Mouse (Mus musculus): Measurements from ENCODE around the gene Atxn2l. TPM values are rescaled to one million over a fixed set of nuclear protein-coding genes. Genes with fewer than 3 reads are reported as not detected.

Atxn2l gene
- 100 to 1,000 TPM; 132 to 133 TPM for total RNA-seq (2021)
- long read RNA-seq, experiment 1, partial matches to known transcripts, result 43 of 88 reads
- long read RNA-seq, experiment 1, other reads (novel, unspliced or antisense), result 44 of 88 reads
- long read RNA-seq, experiment 2, partial matches to known transcripts, result 48 of 94 reads
- long read RNA-seq, experiment 2, other reads (novel, unspliced or antisense), result 46 of 94 reads

DNA sequence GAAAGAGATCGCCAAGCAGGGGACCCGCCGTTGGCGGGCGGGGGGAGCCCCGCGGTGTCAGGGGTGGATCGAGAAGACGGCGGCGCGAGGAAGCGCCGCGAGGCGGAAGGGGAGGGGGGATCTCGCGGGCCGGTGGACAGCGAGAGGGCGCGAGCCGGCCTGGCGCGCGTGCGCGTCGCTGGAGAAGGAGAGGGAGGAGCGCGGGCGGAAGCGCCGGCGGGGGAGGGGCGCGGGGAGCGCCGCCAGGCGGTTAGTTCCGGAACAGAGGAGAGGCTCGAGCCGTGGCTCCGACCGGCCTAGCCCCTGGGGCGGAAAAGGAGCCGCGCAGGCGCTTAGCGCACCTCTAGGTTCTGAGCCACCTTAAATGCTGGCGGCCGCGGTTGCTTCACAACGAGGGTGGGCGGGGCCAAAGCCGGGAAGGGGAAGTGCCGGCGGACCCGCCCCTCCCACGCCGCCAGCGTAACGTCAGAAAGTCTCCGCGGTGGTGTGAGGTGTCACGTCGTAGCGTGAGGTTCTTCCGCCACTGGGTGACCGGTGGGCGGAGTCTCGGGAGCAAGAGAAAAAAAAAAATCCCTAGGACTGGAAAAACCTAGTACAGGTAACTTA lies at the start of gene Atxn2l:
TSS of gene Atxn2l (minus strand) at position 165 of the 606 bp plus-strand sequence.
- Histone ChIP-seq H3K27ac (peak within 1 kb of the TSS; percentile 98), H3K4me3 (peak within 1 kb of the TSS; percentile 100)
- peak; percentile 80 for TF ChIP-seq CTCF (conservative IDR thresholded peaks at IDR 0.05)
- peak; percentile 98 to 99 for DNase-seq (ENCODE audit: low spot score in 2 of 2)

DNA sequence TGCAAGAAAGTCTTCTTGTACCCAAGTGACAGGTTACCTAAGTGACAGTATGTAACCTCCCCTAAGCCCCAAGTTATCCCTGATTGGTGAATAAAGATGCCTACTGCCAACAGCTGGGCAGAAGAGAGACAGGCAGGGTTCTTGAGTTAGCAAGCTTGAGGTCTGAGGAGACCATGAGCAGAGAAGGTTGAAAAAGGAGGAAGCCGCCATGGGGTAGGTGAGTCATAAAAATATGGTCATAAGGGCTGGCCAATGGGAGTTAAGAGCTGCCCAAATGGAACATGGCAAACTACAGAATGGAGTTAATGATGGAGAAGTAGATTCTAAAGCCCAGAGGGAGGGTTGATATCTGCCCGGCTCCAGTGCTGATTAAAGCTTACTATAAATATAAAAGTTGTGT lies 42.4 kb upstream of the Atxn2l start:
- Histone ChIP-seq H3K27ac (no peak overlapping the region), H3K4me3 (no peak overlapping the region)
- no peak for TF ChIP-seq CTCF (conservative IDR thresholded peaks at IDR 0.05)
- no peak for DNase-seq (ENCODE audit: low spot score in 2 of 2)

DNA sequence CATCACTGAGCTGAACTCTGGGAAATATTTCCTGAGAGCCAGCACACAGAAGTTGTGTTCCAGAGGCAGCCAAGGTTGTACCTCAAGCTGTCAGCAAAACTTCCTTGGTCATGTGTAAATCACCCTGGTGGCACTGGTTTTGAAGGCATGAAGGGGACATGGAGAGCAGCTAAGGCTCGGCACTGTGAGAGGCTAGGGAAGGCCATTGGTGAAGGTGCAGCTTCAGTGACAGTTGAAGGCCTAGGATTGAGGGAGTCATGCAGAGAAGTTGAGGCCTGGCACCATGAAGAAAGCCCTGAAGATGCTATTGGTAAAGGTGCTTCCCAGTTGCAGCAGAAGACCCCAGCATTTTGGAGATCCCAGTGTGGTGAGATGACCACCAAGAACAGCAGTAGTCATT lies 38.4 kb upstream of the Atxn2l start:
- no peak for TF ChIP-seq CTCF (conservative IDR thresholded peaks at IDR 0.05)
- no peak overlapping the region for H3K4me3 ChIP-seq
- DNase-seq (ENCODE audit: low spot score in 2 of 2), result no peak
- no peak overlapping the region for H3K27ac ChIP-seq

DNA sequence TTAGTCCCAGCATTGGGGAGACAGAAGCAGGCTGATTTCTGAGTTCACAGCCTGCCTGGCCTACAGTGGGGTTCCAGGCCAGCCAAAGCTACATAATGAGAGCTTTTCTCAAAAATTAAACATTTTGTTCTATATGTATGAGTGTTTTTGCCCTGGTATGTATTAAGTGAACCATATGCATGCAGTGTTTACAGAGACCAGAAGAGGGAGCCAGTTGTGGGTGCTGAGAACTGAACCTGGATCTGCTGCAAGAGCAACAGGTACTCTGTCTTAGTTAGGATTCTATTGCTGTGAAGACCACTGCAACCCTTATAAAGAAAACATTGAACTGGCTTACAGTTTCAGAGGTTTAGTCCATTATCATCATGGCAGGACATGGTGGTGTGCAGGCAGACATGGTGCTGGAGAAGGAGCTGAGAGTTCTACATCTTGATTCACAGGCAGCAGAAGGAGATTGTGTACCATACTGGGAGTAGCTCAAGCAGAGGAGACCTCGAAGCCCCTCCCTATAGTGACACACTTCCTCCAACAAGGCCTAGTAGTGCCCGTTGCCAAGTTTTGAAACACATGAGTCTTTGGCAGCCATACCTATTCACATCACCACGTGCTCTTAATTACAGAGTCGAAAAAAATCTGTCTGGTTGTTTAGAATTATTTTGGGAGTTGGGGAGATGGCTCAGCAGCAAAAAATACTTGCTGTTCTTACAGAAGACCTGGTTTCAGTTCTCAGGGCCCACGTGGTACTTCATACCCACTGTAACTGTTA lies 34.8 kb upstream of the Atxn2l start:
- peak; percentile 21 to 30 for DNase-seq (ENCODE audit: low spot score in 2 of 2)
- TF ChIP-seq CTCF (conservative IDR thresholded peaks at IDR 0.05), result peak; percentile 71
- H3K4me3 ChIP-seq, result no peak overlapping the region
- no peak overlapping the region for H3K27ac ChIP-seq

DNA sequence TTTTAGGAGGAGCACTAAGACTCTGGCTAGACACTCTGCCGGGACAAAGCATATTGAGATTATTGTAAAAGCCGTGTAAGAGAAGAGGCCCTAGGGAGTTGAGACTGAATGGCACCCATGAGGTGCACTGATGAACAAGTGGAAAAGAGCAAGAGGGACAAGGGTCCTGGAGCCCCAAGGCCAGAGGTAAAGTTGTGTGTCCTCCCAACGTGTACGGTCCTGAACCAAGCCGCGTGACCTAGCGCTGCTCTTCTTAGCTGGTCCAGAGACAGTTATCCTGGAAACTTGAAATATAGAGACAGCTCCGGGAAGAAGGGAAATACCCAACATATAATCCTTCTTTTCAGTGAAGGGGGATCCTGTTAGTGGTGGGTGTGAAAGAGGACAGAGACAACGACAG lies 33.2 kb upstream of the Atxn2l start:
- Histone ChIP-seq H3K27ac (no peak overlapping the region), H3K4me3 (peak overlapping the region; percentile 47; the same call in 1 of the 2 replicates)
- no peak for TF ChIP-seq CTCF (conservative IDR thresholded peaks at IDR 0.05)
- no peak for DNase-seq (ENCODE audit: low spot score in 2 of 2)

DNA sequence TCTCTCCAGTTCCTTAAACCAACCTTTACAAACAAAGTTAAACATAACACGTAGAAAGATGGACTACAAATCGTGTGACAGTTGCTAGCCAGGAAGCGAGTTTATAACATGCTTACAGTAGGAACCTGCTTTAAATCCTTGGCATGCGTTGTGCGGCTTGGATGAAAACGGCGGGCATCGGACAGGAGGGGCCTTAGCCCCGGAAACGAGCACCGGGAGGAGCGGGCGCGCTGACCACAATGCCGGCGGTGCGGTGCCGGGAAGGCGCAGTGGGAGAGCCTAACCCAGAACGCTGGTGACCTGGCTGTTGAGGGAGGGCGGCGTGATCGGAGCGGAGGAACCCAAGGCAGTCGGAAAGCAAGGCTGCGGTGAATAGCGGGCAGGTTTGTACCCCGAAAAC lies 32.5 kb upstream of the Atxn2l start:
- DNase-seq (ENCODE audit: low spot score in 2 of 2), result no peak
- no peak for TF ChIP-seq CTCF (conservative IDR thresholded peaks at IDR 0.05)
- no peak overlapping the region for H3K27ac ChIP-seq
- peak overlapping the region; percentile 47 for H3K4me3 ChIP-seq

DNA sequence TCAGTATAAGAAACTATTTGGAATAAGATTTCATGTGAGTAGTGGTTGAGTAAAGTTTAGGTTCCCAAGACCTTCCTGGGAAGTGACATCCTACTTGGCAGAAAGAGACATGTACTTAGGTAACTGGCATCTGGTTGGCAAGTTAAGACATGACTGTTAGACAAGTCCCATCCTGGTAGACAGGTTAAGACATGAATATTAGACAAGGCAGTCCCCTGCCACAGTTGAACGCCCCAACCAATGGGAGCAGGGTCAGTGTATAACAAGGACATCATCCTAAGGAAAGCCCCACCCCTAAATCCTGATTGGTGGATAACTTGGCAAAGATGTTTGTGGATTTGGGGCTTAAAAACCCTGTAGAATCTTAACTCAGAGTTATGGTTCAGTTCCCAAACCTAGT lies 30.2 kb upstream of the Atxn2l start:
- Histone ChIP-seq H3K27ac (no peak overlapping the region), H3K4me3 (no peak overlapping the region)
- no peak for TF ChIP-seq CTCF (conservative IDR thresholded peaks at IDR 0.05)
- DNase-seq (ENCODE audit: low spot score in 2 of 2), result no peak

DNA sequence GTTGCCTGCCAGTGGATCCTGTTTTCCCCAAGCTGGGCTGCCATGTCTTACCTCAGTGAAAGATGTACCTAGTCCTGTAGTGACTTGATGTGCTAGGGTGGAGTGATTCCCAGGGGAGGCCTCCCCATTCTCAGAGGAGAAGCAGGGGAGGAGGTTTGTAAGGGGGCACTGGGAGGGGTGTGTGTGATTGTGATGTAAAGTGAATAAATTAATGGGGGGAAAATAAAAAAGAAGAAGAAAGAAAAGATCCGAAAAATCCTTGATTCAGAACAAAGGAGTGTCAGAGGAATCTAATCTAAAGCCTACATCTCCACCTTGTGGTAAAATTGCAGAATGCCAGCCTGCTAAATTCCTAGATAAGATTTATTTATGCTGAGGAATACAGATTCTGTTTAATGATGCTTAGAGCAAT lies 24.9 kb upstream of the Atxn2l start:
- H3K4me3 ChIP-seq, result no peak overlapping the region
- DNase-seq (ENCODE audit: low spot score in 2 of 2), result peak in 1 of 2 experiments; percentile 44
- TF ChIP-seq CTCF (conservative IDR thresholded peaks at IDR 0.05), result peak; percentile 95
- no peak overlapping the region for H3K27ac ChIP-seq

DNA sequence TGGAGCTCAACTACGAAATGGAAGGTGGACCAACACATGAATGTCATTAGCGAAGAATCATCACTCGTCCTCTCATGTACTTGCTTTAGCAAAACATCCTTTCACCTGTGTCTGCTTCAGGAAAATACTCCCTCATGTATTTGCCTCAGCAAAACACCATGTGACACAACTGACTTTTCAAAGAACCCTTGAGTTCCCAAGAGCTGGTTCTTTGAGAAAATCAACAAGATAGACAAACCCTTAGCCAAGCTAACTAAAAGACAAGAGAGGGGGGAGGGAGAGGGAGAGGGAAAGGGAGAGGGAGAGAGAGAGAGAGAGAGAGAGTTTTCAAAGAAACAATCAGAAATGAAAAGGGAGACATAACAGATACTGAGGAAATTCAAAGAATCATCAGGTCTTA lies 20.1 kb upstream of the Atxn2l start:
- Histone ChIP-seq H3K4me3 (no peak overlapping the region), H3K27ac (no peak overlapping the region)
- DNase-seq (ENCODE audit: low spot score in 2 of 2), result no peak
- TF ChIP-seq CTCF (conservative IDR thresholded peaks at IDR 0.05), result no peak

DNA sequence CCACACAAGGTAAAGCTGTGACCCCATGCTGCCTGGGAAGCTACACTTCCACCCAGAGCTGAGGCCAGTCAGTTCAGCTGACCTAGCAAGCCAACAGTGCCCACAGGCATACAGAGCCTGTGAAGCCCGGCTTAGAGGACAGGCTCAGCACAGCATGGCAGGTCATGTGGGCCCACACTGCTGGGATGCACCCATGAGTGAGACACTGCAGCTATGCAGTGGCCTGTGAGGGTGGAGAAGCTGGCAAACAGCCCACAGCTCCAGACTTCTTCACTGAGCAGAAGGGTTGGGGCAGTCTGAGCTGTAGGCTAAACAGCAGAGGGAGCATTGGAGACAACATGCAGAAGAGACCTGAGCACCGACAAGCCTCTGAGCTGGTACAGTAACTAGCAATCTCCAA lies 16.3 kb upstream of the Atxn2l start:
- H3K27ac ChIP-seq, result no peak overlapping the region
- TF ChIP-seq CTCF (conservative IDR thresholded peaks at IDR 0.05), result peak; percentile 42
- peak in 1 of 2 experiments; percentile 9 for DNase-seq (ENCODE audit: low spot score in 2 of 2)
- H3K4me3 ChIP-seq, result no peak overlapping the region

DNA sequence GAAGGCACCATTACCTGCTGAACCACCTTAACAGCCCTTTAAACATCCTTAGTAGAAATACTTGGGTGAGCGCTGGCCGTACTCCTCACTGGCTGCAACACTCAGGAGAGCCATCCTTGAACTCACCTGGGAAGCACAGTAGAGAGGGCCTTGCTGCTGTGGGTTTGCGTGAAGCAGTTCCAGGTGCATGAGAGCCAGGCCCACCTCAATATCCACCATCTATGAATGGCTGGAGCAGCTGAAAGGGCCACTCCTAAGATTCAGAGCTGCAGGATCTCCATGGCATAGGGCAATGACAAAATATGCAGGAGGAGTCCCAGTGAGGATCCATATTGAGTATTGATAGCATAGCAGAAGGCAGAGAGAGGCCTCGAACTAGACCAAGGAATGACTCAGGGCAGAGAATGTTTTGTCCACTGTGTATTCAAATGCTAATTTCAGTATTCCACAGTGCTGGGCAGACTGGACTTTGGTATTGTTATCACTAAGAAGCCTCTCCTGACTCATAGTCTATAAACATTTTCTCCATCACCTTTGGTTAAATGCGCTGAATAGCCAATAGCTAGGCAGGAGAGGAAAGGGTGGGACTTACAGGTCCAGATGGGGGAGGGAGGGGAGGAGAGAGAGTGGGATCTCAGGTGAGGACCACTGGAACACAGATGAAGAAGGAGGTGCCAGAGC lies 15.2 kb upstream of the Atxn2l start:
- no peak for DNase-seq (ENCODE audit: low spot score in 2 of 2)
- Histone ChIP-seq H3K4me3 (no peak overlapping the region), H3K27ac (no peak overlapping the region)
- TF ChIP-seq CTCF (conservative IDR thresholded peaks at IDR 0.05), result no peak

DNA sequence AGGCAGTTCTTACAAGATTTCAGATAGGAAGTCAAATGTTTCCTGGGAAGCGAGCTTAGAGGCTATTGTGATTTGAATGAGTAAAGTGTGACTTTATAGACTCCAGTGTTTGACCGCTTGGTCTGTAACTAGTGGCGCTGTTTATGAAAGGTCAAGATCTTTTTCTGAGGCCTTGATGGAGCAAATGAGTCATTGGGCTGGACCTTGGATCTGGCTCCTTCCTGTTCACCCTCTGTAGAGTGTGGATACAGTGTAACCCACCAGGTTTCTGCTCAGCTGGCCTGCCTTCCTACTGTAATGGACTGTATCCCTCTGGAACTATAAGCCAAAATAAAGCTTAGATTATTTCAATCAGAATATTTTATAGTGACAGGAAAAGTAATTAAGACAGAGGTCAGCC lies 8.1 kb upstream of the Atxn2l start:
- H3K27ac ChIP-seq, result no peak overlapping the region
- DNase-seq (ENCODE audit: low spot score in 2 of 2), result no peak
- TF ChIP-seq CTCF (conservative IDR thresholded peaks at IDR 0.05), result no peak
- no peak overlapping the region for H3K4me3 ChIP-seq

DNA sequence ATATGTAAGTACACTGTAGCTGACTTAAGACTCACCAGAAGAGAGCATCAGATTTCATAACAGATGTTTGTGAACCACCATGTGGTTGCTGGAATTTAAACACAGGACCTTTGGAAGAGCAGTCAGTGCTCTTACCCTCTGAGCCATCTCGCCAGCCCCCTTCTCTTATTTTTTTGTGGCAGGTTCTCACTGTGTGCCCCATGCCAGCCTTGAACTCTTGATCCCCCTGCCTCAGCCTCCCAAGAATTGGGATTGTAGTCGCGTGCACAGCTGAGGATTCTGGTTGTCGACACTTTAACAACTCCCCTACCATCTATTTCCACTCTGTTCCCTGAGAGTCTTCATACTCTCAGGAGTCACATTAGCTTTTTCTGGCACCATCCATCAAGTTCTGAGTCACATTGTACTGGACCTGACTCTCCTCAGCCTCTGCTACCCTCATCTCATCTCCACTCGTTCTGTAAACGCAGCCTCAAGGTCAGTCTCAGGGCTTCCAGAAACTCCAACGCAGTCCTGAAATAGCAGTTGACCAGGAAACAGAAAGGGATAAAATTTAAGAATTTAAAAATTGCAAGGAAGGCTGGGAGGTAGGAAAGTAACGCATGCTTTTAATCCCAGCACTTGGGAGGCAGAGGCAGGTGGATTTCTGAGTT lies 4.0 kb upstream of the Atxn2l start:
- no peak for TF ChIP-seq CTCF (conservative IDR thresholded peaks at IDR 0.05)
- H3K27ac ChIP-seq, result no peak overlapping the region
- no peak overlapping the region for H3K4me3 ChIP-seq
- DNase-seq (ENCODE audit: low spot score in 2 of 2), result no peak

Data from layer of hippocampus, adult 2 months (tissue).